Mouse (Mus musculus): ENCODE measurements around the gene F11. TPM values are rescaled to one million over a fixed set of nuclear protein-coding genes. Genes with fewer than 3 reads are reported as not detected.

Gene F11
- polyA plus RNA-seq (2016; fragmentation: Nextera tagmentation; extraction: Ambion mirVana), result not detected in 2 replicates

DNA sequence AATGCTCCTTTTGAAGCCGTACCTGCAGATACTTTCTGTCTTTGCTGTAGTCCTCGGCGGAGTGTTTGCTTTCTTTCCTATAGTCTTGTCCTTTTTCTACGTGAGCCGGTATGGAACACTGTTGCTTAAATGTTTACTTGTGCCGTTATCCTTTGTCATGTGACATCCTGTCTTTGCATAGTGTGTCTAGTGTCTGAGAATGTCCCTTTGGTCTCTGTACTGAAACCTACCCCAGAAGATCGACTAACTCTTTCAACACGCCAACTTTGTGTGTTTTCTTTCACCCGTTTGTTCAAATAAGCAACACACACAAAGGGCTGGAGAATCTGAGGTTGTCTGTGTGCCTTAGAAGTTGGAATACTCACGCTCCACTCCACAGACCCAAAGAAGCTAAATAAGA is at the start of gene F11:
TSS of gene F11 (minus strand) at position 112 of the 400 bp plus-strand sequence.
- WGBS, result 92% methylated on average over 10 of the region's 10 CpGs

DNA sequence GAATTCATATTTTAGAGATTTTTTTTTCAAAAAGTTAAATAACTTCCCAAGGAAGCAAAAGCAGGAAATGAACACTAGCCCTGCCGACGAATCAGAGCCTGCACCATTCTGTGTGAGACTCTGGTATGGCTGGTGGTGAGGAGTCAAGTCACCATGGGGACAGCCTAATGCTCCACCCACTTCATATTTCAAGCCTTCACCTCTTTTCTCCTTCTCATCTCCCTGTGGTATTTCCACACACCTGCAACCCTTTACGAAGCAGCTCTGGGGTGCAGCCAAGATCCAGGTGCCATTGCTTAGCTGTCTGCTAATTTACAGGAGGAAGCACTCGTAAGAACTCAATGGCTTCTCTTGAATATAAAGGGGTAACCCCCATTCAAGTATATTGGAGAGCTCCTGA is 49.1 kb upstream of the F11 start:
- H3K27ac ChIP-seq, result no peak overlapping the region
- H3K27me3 ChIP-seq (ENCODE audit: low read depth, poor library complexity, severe bottlenecking), result no peaks in the 10 kb centered on the region
- DNase-seq (ENCODE audit: low spot score), result no peak
- H3K4me1 ChIP-seq, result no peaks in the 10 kb centered on the region
- 95% methylated on average over 4 of the region's 4 CpGs for WGBS
- no peaks in the 10 kb centered on the region for H3K36me3 ChIP-seq
- H3K4me3 ChIP-seq, result no peak overlapping the region
- H3K9me3 ChIP-seq (replicated peaks), result no peaks in the 10 kb centered on the region

More for the DNA sequence above, at the start of gene F11:
- H3K27ac ChIP-seq, result no peak within 1 kb of the TSS
- no peaks in the 10 kb centered on the region for H3K9me3 ChIP-seq (replicated peaks)
- H3K4me1 ChIP-seq, result no peaks in the 10 kb centered on the region
- no peak for DNase-seq (ENCODE audit: low spot score)
- H3K36me3 ChIP-seq, result no peaks in the 10 kb centered on the region
- no peaks in the 10 kb centered on the region for H3K27me3 ChIP-seq (ENCODE audit: low read depth, poor library complexity, severe bottlenecking)
- no peak within 1 kb of the TSS for H3K4me3 ChIP-seq

DNA sequence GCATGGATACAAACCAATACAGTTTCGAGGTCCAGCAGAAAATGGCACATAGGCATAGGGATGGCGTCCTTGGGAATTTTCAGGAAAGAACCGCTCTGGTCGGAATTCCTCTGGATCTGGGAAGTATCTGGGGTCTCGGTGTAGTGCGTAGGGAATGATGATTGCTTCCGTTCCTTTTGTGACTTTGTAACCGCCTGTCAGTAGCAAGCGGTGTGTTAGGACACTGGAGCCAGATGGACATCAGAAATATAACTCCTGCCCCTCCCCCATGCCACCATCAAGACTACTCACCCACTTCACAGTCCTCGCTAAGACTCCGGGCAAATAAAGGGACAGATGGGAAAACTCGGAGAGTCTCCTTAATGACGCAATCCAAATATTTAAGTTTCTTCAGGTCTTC is 46.5 kb upstream of the F11 start, which contains the start of gene Gm45753:
TSS of gene Gm45753 (minus strand) at position 101 of the 400 bp plus-strand sequence.
- DNase-seq (ENCODE audit: low spot score), result no peak
- Histone ChIP-seq H3K27ac (no peak within 1 kb of the TSS), H3K9me3 (replicated peaks) (no peaks in the 10 kb centered on the region), H3K4me1 (no peaks in the 10 kb centered on the region), H3K4me3 (no peak within 1 kb of the TSS), H3K27me3 (ENCODE audit: low read depth, poor library complexity, severe bottlenecking) (no peaks in the 10 kb centered on the region), H3K36me3 (no peaks in the 10 kb centered on the region)
- WGBS, result 92% methylated on average over 13 of the region's 13 CpGs

DNA sequence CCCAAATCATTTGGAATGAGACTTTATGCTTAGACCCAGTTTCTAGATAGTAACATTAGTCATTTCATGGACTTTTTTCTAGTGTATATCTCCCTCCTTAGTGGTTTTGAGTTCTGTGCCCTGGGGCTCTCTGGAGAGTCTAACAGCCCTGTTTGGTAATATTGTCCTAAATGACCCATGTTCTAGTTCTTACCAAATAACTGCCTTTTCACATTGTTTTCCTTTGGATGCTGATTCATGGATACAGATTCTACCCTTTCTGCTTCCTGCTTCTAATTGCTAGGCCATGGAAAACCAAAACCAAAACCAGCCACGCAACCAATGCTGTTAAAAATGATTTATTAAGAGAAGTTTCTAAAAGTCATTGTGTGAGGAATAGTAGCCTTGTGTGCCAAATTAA is 43.6 kb upstream of the F11 start:
- no peak overlapping the region for H3K4me3 ChIP-seq
- H3K27me3 ChIP-seq (ENCODE audit: low read depth, poor library complexity, severe bottlenecking), result no peaks in the 10 kb centered on the region

DNA sequence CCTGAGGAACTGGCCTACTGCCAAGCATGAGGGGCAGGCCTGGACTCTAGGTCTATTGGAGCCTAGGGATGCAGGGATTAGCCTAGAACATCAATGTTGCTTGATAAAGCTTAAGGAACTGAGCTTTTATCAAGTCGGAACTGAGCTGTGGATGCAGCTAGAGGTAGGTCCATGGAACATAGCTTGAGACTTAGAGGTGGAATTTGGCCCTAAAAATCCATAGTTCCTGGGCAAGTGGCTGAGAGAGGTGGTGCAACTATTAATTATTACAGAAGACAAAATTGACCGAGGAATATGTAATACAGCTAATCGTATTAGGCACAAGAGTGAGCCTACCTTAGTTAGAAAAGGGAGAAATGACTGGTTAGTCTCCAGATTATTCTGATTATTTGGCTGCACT is 42.5 kb upstream of the F11 start:
- WGBS, result 92% methylated on average over 3 of the region's 3 CpGs
- no peaks in the 10 kb centered on the region for H3K36me3 ChIP-seq
- no peaks in the 10 kb centered on the region for H3K9me3 ChIP-seq (replicated peaks)
- H3K27me3 ChIP-seq (ENCODE audit: low read depth, poor library complexity, severe bottlenecking), result no peaks in the 10 kb centered on the region
- no peak overlapping the region for H3K4me3 ChIP-seq
- DNase-seq (ENCODE audit: low spot score), result no peak
- H3K4me1 ChIP-seq, result no peaks in the 10 kb centered on the region
- H3K27ac ChIP-seq, result no peak overlapping the region

More for the DNA sequence above, 43.6 kb upstream of the F11 start:
- H3K36me3 ChIP-seq, result no peaks in the 10 kb centered on the region
- 88% methylated on average over 1 of the region's 1 CpGs for WGBS
- H3K9me3 ChIP-seq (replicated peaks), result no peaks in the 10 kb centered on the region
- no peak for DNase-seq (ENCODE audit: low spot score)
- H3K4me1 ChIP-seq, result no peaks in the 10 kb centered on the region
- H3K27ac ChIP-seq, result no peak overlapping the region

DNA sequence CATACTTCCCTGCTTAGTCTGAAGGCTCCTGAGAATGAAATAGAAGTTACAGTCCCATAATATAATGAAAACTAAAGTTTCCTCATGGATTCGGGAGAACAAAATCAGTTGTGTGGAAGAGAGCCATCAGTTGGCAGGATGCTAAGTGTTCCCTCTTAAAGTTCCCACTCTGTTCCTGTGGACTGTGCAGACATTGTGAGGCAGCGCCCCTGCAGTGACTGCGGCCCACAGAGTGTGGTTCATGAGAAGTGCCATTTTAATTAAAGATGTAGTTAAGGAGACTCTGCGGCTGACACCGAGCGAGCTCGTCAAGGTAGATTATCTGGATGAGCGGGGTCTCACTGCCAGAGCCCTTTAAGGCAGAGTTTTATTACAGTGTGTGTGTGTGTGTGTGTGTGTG is 40.6 kb upstream of the F11 start:
- H3K27me3 ChIP-seq (ENCODE audit: low read depth, poor library complexity, severe bottlenecking), result no peaks in the 10 kb centered on the region
- 71% methylated on average over 8 of the region's 8 CpGs for WGBS
- no peaks in the 10 kb centered on the region for H3K4me1 ChIP-seq
- no peaks in the 10 kb centered on the region for H3K36me3 ChIP-seq
- H3K9me3 ChIP-seq (replicated peaks), result no peaks in the 10 kb centered on the region
- DNase-seq (ENCODE audit: low spot score), result no peak
- no peak overlapping the region for H3K27ac ChIP-seq
- no peak overlapping the region for H3K4me3 ChIP-seq

DNA sequence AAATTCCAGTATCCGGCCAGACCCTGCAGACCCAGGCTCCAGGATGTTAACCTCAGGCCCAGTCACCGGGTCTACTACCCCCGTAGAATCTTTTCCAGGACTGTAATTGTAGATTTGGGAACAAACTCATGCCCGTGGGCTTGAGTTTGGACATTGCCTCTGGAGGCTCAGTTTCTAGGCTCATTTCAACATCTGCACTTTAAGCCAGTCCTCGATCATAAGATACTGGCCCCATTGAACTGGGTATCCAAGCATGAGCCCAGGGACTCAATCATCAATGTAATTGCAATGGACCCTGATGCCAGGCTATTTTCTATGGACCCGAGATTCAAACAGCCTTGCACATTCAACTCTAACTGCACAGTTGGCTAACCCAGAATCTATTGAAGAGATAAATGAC is 33.4 kb upstream of the F11 start:
- Histone ChIP-seq H3K27me3 (ENCODE audit: low read depth, poor library complexity, severe bottlenecking) (no peaks in the 10 kb centered on the region), H3K4me3 (no peak overlapping the region), H3K27ac (no peak overlapping the region), H3K4me1 (no peaks in the 10 kb centered on the region), H3K36me3 (no peaks in the 10 kb centered on the region), H3K9me3 (replicated peaks) (no peaks in the 10 kb centered on the region)
- DNase-seq (ENCODE audit: low spot score), result no peak
- WGBS, result 92% methylated on average over 6 of the region's 6 CpGs

DNA sequence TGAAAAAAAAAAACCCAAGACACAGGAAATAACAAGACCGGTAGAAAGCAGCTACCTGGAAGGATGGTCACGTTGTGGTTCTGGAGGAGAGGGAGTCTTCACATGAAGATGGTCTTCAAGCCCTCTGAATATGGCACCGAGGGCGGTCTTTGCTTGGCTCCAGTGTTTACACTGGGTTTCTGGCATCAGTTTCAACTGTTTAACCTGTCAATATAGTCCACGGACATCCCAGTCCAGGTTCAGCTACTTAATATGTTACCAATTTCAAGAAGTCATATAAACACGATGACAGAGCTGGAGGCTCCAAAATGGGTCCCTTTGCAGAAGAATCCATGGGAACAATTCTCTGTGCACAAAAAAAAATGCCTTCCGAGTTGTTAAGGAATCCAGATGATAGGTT is 32.9 kb upstream of the F11 start, which contains the start of gene Klkb1:
TSS of gene Klkb1 (minus strand) at position 173 of the 400 bp plus-strand sequence.
- no peak within 1 kb of the TSS for H3K27ac ChIP-seq
- no peak within 1 kb of the TSS for H3K4me3 ChIP-seq
- no peaks in the 10 kb centered on the region for H3K9me3 ChIP-seq (replicated peaks)
- H3K27me3 ChIP-seq (ENCODE audit: low read depth, poor library complexity, severe bottlenecking), result no peaks in the 10 kb centered on the region
- H3K36me3 ChIP-seq, result no peaks in the 10 kb centered on the region
- WGBS, result 93% methylated on average over 7 of the region's 7 CpGs
- H3K4me1 ChIP-seq, result no peaks in the 10 kb centered on the region
- no peak for DNase-seq (ENCODE audit: low spot score)

DNA sequence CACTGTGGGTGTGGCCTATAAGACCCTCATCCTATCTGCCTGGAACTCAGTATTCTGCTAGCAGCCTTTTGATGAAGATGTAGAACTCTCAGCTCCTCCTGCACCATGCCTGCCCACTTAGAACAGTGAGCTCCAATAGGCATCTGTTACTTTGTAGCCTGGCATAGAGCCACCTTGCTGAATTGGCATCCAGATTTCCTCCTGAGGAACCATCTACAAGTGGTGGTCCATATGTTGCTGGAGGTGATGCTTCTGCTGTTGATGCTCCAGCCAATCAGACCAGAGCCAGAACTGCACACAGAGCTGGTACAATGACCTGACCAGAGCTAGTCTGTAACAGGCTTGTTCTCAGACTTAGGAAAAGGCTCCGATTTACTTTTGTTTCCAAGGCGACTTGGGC is 30.0 kb upstream of the F11 start:
- H3K9me3 ChIP-seq (replicated peaks), result no peaks in the 10 kb centered on the region
- no peak overlapping the region for H3K27ac ChIP-seq
- no peak overlapping the region for H3K4me3 ChIP-seq
- H3K36me3 ChIP-seq, result no peaks in the 10 kb centered on the region
- no peaks in the 10 kb centered on the region for H3K4me1 ChIP-seq
- 91% methylated on average over 2 of the region's 2 CpGs for WGBS
- H3K27me3 ChIP-seq (ENCODE audit: low read depth, poor library complexity, severe bottlenecking), result no peaks in the 10 kb centered on the region
- no peak for DNase-seq (ENCODE audit: low spot score)

DNA sequence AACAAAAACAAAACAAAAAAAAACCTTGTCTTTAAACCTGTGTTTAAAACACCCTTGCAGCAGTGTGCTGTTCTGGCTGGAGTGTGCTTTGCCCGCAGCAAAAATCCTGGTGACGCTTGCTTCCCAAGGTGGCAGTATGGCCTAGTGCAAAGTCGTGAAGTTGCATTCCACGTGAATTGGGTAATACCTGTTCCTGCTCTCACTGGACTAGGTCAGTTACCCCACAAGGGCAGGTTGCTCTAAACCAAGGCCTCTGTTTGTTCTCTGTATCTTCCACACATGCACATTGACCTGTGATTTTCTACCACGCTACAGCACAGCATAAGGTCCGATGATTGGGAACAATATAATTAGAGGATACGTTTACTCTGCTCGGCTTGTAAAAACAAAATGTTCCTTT is 19.8 kb upstream of the F11 start:
- H3K27me3 ChIP-seq (ENCODE audit: low read depth, poor library complexity, severe bottlenecking), result no peaks in the 10 kb centered on the region
- H3K4me1 ChIP-seq, result no peaks in the 10 kb centered on the region
- no peak overlapping the region for H3K4me3 ChIP-seq
- 85% methylated on average over 8 of the region's 8 CpGs for WGBS
- no peak for DNase-seq (ENCODE audit: low spot score)
- no peak overlapping the region for H3K27ac ChIP-seq
- no peaks in the 10 kb centered on the region for H3K36me3 ChIP-seq
- H3K9me3 ChIP-seq (replicated peaks), result no peaks in the 10 kb centered on the region

DNA sequence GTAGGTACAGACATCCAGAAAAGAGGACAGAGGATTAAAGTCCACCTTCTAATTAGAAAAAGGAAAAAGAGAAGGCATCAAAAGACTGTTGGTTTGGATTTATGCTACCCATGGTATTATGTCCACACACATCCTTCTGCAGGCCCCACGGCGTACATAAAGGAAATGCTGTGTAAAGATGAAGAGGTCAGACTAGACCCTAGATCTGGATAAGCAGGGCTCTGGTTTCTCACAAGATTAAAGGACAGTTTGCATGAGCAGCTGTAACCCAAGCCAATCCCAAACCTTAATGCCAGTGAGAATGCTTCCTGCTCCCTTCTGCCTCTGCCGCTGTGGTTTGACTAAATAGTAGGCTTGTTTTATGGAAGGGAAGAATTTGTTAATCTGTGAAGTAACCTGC is 15.6 kb upstream of the F11 start:
- no peak overlapping the region for H3K27ac ChIP-seq
- no peak overlapping the region for H3K4me3 ChIP-seq
- 76% methylated on average over 3 of the region's 3 CpGs for WGBS

DNA sequence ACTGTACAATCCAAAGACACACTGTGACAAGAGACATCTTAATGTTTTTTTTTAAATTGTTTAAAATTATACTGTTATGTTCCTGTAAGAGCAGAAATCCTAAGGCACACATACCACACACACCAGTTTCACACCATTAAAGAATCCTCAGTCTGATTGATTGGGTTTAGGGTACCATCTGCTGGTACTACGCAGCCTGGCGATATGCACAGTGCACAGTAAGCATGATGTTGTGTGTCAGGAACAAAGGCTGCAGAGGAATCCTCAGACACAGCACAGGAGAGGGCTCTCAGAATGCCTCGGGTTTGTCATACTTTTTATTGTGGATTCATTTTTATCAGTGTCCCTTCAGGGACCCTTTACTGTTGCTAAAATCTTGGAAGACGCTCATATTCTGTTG is 12.5 kb upstream of the F11 start:
- no peak overlapping the region for H3K4me3 ChIP-seq
- no peaks in the 10 kb centered on the region for H3K36me3 ChIP-seq
- H3K27me3 ChIP-seq (ENCODE audit: low read depth, poor library complexity, severe bottlenecking), result no peaks in the 10 kb centered on the region
- no peak overlapping the region for H3K27ac ChIP-seq
- DNase-seq (ENCODE audit: low spot score), result no peak
- 88% methylated on average over 4 of the region's 4 CpGs for WGBS
- H3K4me1 ChIP-seq, result no peaks in the 10 kb centered on the region
- H3K9me3 ChIP-seq (replicated peaks), result no peaks in the 10 kb centered on the region

More for the DNA sequence above, 15.6 kb upstream of the F11 start:
- H3K9me3 ChIP-seq (replicated peaks), result no peaks in the 10 kb centered on the region
- H3K4me1 ChIP-seq, result no peaks in the 10 kb centered on the region
- no peaks in the 10 kb centered on the region for H3K36me3 ChIP-seq
- H3K27me3 ChIP-seq (ENCODE audit: low read depth, poor library complexity, severe bottlenecking), result no peaks in the 10 kb centered on the region
- DNase-seq (ENCODE audit: low spot score), result no peak

DNA sequence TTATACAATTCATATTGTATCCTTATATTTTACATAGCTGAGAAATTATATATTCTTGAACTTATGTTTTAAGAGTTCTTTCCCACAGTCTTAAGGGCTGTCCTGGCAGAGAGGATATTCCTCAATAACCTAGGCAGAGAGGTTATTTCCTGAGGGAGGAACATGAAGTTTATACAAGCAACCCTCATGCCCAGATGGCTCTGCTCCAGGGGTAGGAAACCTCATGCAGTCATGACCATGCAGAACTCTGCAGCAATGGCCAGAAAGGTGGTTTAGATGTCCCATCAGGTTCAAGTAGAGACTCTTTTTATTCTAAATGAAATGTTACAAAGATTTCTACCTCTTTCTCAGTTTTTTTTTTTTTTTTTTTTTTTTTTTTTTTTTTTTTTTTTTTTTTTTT is 7.2 kb upstream of the F11 start:
- H3K9me3 ChIP-seq (replicated peaks), result no peaks in the 10 kb centered on the region
- no peak overlapping the region for H3K4me3 ChIP-seq
- no peaks in the 10 kb centered on the region for H3K36me3 ChIP-seq
- H3K27me3 ChIP-seq (ENCODE audit: low read depth, poor library complexity, severe bottlenecking), result no peaks in the 10 kb centered on the region
- DNase-seq (ENCODE audit: low spot score), result no peak
- no peaks in the 10 kb centered on the region for H3K4me1 ChIP-seq
- H3K27ac ChIP-seq, result no peak overlapping the region

DNA sequence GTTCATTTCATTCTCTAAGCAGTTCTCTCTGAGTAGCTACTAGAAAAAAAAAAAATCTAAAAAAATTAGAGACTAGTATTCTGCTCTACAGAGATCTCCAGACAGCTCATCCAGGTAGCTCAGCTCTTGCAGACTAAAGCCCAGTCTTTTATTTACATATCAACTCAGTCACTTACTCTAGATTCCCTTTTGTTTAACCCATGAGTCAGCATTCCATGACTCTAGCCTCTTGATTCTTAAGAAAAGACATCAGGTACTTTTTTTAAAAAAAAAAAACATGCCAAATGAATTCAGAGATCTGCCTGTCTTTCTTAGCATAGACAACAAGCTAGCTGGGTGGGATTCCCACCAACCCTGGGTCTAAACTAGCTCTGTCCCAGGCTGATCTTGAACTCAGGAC is 6.7 kb upstream of the F11 start:
- Histone ChIP-seq H3K27me3 (ENCODE audit: low read depth, poor library complexity, severe bottlenecking) (no peaks in the 10 kb centered on the region), H3K36me3 (no peaks in the 10 kb centered on the region), H3K9me3 (replicated peaks) (no peaks in the 10 kb centered on the region), H3K27ac (no peak overlapping the region), H3K4me1 (no peaks in the 10 kb centered on the region), H3K4me3 (no peak overlapping the region)
- no peak for DNase-seq (ENCODE audit: low spot score)
